Mouse (Mus musculus): ENCODE data around the gene Dusp11.

Dusp11 gene

DNA sequence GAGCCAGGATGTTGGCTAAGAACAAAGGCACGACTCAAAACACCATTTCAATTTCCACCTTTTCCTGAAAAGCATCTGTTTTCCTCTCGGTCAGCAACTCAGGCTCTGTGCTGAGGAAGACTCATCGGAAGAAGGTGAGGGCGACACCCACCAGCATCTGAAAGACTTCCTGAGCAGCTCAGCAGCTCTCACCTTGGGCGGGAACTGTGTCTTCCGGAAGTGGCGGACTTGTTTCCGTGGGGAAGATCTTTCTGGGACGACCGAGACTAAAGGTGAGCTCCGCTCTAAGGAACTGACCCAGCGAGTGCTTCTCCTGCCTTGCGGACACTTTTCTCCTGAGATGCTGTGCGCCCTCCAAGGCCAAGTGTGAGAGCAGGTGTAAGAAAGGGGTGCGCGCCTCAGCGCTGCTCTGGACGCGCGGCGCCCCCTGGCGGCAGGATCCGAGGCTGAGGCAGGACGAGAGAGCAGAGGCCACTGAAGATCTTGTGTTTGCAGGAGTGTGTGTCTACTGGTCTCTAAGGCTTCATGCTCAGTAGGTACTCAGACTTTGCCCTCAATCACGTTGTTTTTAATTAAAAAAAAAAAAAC, 66.3 kb downstream of the Dusp11 start:
- DNase-seq (ENCODE audit: low spot score in 2 of 2) = peak in 1 of 2 experiments; percentile 15

Measured in frontal cortex, postnatal 36 days (tissue).